Mouse (Mus musculus) forebrain, embryonic 11.5 days (tissue): ENCODE measurements around the gene Hbb-bh1. TPM values are rescaled to one million over a fixed set of nuclear protein-coding genes. Genes with fewer than 3 reads are reported as not detected.
A peak's percentile ranks its signal among the peaks of the same experiment; 100 is the strongest.

ENCODE experiments used
- ATAC-seq: fragments of 200-750 bp; cut with Nextera tagmentation; replicated peaks from 2 replicates; pipeline ENCODE4 v1.8.0; 2017; ENCODE audit warnings: moderate TSS enrichment; ENCODE audit not compliant: low FRiP score
- DNase-seq: peaks from one replicate; pipeline ENCODE4 v3.0.0-alpha.2; 2017; ENCODE audit warnings: low spot score
- H3K27ac ChIP-seq: fragments of 300-500 bp; sonication (generic); 2 replicates; pipeline ENCODE4 v1.5.1; 2014; ENCODE audit warnings: low read depth, low read length
- H3K27me3 ChIP-seq: fragments of 300-500 bp; sonication (generic); 2 replicates; pipeline ENCODE4 v1.6.1; 2014; ENCODE audit warnings: mild to moderate bottlenecking, low read length, mixed read lengths; ENCODE audit not compliant: control insufficient read depth, insufficient read depth
- H3K36me3 ChIP-seq: fragments of 300-500 bp; sonication (generic); 2 replicates; pipeline ENCODE4 v1.6.1; 2014; ENCODE audit warnings: mild to moderate bottlenecking, low read length, moderate library complexity, mixed read lengths; ENCODE audit not compliant: control insufficient read depth, insufficient read depth
- H3K4me1 ChIP-seq: fragments of 300-500 bp; sonication (generic); replicated peaks from 2 replicates; pipeline ENCODE4 v1.6.1; 2014; ENCODE audit warnings: low read length, mixed read lengths; ENCODE audit not compliant: control insufficient read depth, insufficient read depth
- H3K4me2 ChIP-seq: fragments of 300-500 bp; sonication (generic); 2 replicates; pipeline ENCODE4 v1.6.1; 2014; ENCODE audit warnings: low read depth, mild to moderate bottlenecking, low read length, moderate library complexity, mixed read lengths; ENCODE audit not compliant: severe bottlenecking
- H3K4me3 ChIP-seq: fragments of 300-500 bp; sonication (generic); 2 replicates; pipeline ENCODE4 v1.5.1; 2014; ENCODE audit warnings: low read depth, low read length
- H3K9ac ChIP-seq: fragments of 300-500 bp; sonication (generic); 2 replicates; pipeline ENCODE4 v1.6.1; 2014; ENCODE audit warnings: low read length
- H3K9me3 ChIP-seq: fragments of 300-500 bp; sonication (generic); 2 replicates; pipeline ENCODE4 v1.6.1; 2016; ENCODE audit warnings: low read length, mixed read lengths; ENCODE audit not compliant: control insufficient read depth
- WGBS: fragments of 180-500 bp; shearing (Covaris S2); extraction: QIAGEN DNeasy Blood & Tissue Kit; methylation state at CpG from one replicate; pipeline ENCODE4 v1.1.7; 2014; 5-methylcytosine and 5-hydroxymethylcytosine counted together
- polyA plus RNA-seq: library from polyadenylated mRNA; unstranded; fragments of >200 nt; fragmentation: Nextera tagmentation; extraction: Ambion mirVana; gene quantifications from 2 replicates; pipeline ENCODE4 v1.2.1, GENCODE M21; 2014

Hbb-bh1 gene
- 2,356 and 2,804 TPM in 2 replicates for polyA plus RNA-seq

- ATAC-seq (no peak), DNase-seq (no peak)
- H3K4me3 ChIP-seq, result no peak within 1 kb of the TSS
- H3K36me3 ChIP-seq, result no peaks in the 10 kb centered on the region
- no peaks in the 10 kb centered on the region for H3K4me1 ChIP-seq
- 71% methylated on average over 2 of the region's 2 CpGs for WGBS
- H3K9ac ChIP-seq, result no peak within 1 kb of the TSS
- H3K27ac ChIP-seq, result no peak within 1 kb of the TSS
- no peaks in the 10 kb centered on the region for H3K9me3 ChIP-seq
- no peak within 1 kb of the TSS for H3K4me2 ChIP-seq
- H3K27me3 ChIP-seq, result no peaks in the 10 kb centered on the region
These were observed at the start of gene Hbb-bh1 for GRCm38 (mm10) chr7:103843034-103843433. Hbb-bh1 (minus strand) TSS chr7:103843164.

DNA sequence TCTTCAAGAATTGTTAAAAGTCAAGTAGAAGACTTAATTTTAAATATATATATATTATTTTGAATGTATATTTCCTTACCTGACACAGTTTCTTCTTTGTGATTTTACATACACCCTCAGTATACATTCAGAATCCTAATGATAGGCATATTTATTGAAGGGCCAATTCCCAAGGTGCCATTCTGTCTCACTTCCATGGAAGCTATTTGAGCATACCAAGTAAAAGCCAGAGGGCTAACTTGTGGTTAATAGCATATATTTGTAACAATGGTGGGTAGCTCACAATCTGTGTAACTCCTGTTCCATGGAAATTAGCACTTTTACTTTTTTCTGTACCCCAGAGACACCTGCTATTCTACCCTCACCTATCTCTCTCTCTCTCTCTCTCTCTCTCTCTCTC is 43.2 kb upstream of the Hbb-bh1 start, which contains the start of gene Olfr66:
Olfr66 (minus strand) TSS at position 101 of the 400 bp plus-strand sequence.
- no peak within 1 kb of the TSS for H3K4me3 ChIP-seq
- no peak within 1 kb of the TSS for H3K9ac ChIP-seq
- no peak within 1 kb of the TSS for H3K4me2 ChIP-seq
- H3K27ac ChIP-seq, result no peak within 1 kb of the TSS
- no peaks in the 10 kb centered on the region for H3K36me3 ChIP-seq
- DNase-seq (no peak), ATAC-seq (no peak)
- no peaks in the 10 kb centered on the region for H3K27me3 ChIP-seq
- no peaks in the 10 kb centered on the region for H3K4me1 ChIP-seq
- no peaks in the 10 kb centered on the region for H3K9me3 ChIP-seq

DNA sequence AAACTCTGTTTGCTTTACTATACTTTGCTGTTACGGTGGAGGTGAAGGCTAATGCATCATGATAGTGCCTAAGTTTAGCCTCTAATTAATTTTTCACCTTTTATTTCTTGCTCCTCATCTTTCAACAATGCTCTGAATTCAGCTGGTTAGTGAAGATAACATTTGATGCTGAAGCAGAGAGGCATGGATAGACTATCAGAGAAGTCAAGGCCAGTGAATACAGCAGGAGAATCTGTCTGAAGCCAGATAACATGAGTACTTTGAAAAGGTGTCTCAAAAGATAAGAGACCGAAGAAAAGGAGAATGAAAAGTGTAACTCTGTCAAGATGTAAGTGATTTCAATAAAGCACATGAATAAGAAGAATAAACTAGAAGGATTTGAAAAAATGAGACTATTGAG is 34.1 kb upstream of the Hbb-bh1 start:
- H3K27ac ChIP-seq, result no peak overlapping the region
- no peaks in the 10 kb centered on the region for H3K36me3 ChIP-seq
- DNase-seq, result no peak
- 93% methylated on average over 2 of the region's 2 CpGs for WGBS
- ATAC-seq, result no peak
- H3K4me1 ChIP-seq, result no peaks in the 10 kb centered on the region
- H3K9me3 ChIP-seq, result no peaks in the 10 kb centered on the region
- no peak overlapping the region for H3K9ac ChIP-seq
- no peak overlapping the region for H3K4me2 ChIP-seq
- no peak overlapping the region for H3K4me3 ChIP-seq
- no peaks in the 10 kb centered on the region for H3K27me3 ChIP-seq

GRCm38 (mm10) chr7:103874451-103874850 is 31.5 kb upstream of the Hbb-bh1 start:
- Histone ChIP-seq H3K4me3 (no peak overlapping the region), H3K9ac (no peak overlapping the region), H3K36me3 (no peaks in the 10 kb centered on the region), H3K4me2 (no peak overlapping the region), H3K27ac (no peak overlapping the region), H3K27me3 (no peaks in the 10 kb centered on the region), H3K9me3 (no peaks in the 10 kb centered on the region), H3K4me1 (no peaks in the 10 kb centered on the region)
- WGBS, result 54% methylated on average over 5 of the region's 5 CpGs
- ATAC-seq (no peak), DNase-seq (no peak)

GRCm38 (mm10) chr7:103873064-103873463 is 30.1 kb upstream of the Hbb-bh1 start:
- no peaks in the 10 kb centered on the region for H3K27me3 ChIP-seq
- no peak overlapping the region for H3K4me3 ChIP-seq
- no peak overlapping the region for H3K9ac ChIP-seq
- ATAC-seq, result no peak
- H3K27ac ChIP-seq, result no peak overlapping the region
- 9% methylated on average over 1 of the region's 1 CpGs for WGBS
- no peak for DNase-seq
- H3K4me1 ChIP-seq, result no peaks in the 10 kb centered on the region
- no peaks in the 10 kb centered on the region for H3K36me3 ChIP-seq
- H3K9me3 ChIP-seq, result no peaks in the 10 kb centered on the region
- no peak overlapping the region for H3K4me2 ChIP-seq

- Histone ChIP-seq H3K4me1 (no peaks in the 10 kb centered on the region), H3K4me2 (no peak overlapping the region), H3K27ac (no peak overlapping the region), H3K9me3 (no peaks in the 10 kb centered on the region), H3K4me3 (no peak overlapping the region), H3K36me3 (no peaks in the 10 kb centered on the region), H3K9ac (no peak overlapping the region), H3K27me3 (no peaks in the 10 kb centered on the region)
- ATAC-seq (no peak), DNase-seq (no peak)
These were observed 27.7 kb upstream of the Hbb-bh1 start for GRCm38 (mm10) chr7:103870667-103871066.

GRCm38 (mm10) chr7:103865716-103866115 is 22.8 kb upstream of the Hbb-bh1 start:
- H3K4me2 ChIP-seq, result no peak overlapping the region
- ATAC-seq (0 out of 2 replicates have a peak, but pooled peaks have one; percentile 18), DNase-seq (no peak)
- no peaks in the 10 kb centered on the region for H3K4me1 ChIP-seq
- no peaks in the 10 kb centered on the region for H3K36me3 ChIP-seq
- no peak overlapping the region for H3K4me3 ChIP-seq
- no peaks in the 10 kb centered on the region for H3K9me3 ChIP-seq
- no peak overlapping the region for H3K27ac ChIP-seq
- H3K27me3 ChIP-seq, result no peaks in the 10 kb centered on the region
- no peak overlapping the region for H3K9ac ChIP-seq

- DNase-seq, result no peak
- no peaks in the 10 kb centered on the region for H3K27me3 ChIP-seq
- 81% methylated on average over 3 of the region's 3 CpGs for WGBS
- H3K4me3 ChIP-seq, result no peak overlapping the region
- H3K36me3 ChIP-seq, result no peaks in the 10 kb centered on the region
- no peak overlapping the region for H3K4me2 ChIP-seq
- no peaks in the 10 kb centered on the region for H3K4me1 ChIP-seq
- no peak overlapping the region for H3K9ac ChIP-seq
- H3K9me3 ChIP-seq, result no peaks in the 10 kb centered on the region
- no peak for ATAC-seq
- no peak overlapping the region for H3K27ac ChIP-seq
These were observed 18.6 kb upstream of the Hbb-bh1 start for GRCm38 (mm10) chr7:103861531-103861930.

- no peaks in the 10 kb centered on the region for H3K27me3 ChIP-seq
- H3K4me3 ChIP-seq, result no peak overlapping the region
- no peaks in the 10 kb centered on the region for H3K4me1 ChIP-seq
- DNase-seq (peak; percentile 60), ATAC-seq (peak; percentile 56; the same call in 1 of the 2 replicates)
- no peak overlapping the region for H3K9ac ChIP-seq
- H3K36me3 ChIP-seq, result no peaks in the 10 kb centered on the region
- H3K4me2 ChIP-seq, result no peak overlapping the region
- H3K27ac ChIP-seq, result no peak overlapping the region
- no peaks in the 10 kb centered on the region for H3K9me3 ChIP-seq
- 50% methylated on average over 1 of the region's 1 CpGs for WGBS
These were observed 17.9 kb upstream of the Hbb-bh1 start for GRCm38 (mm10) chr7:103860855-103861254.
